Mouse (Mus musculus) regulatory T cell (primary cell): Measurements from ENCODE around the gene Tmem30b.
"Not testable (repeated sequence)": the region's sequence is repeated elsewhere in the genome, so short reads cannot be mapped to it uniquely, and the experiment has no call there.

Source experiments
- in situ Hi-C: fragments of 300-600 bp; cut with MboI, MseI; formaldehyde crosslinking; loops from one replicate; pipeline ENCODE4 v1.15.1; 2025; ENCODE audit warnings: high pct_unique_total_duplicates

The Tmem30b gene

GRCm38 (mm10) chr12:73563122-73563521 lies 16.9 kb upstream of the Tmem30b start:
- in situ Hi-C loops, result not testable (repeated sequence)

GRCm38 (mm10) chr12:73560091-73560490 lies 13.9 kb upstream of the Tmem30b start:
- in situ Hi-C loops, result no loop called here

- in situ Hi-C loops, result no loop called here
These were observed 12.5 kb upstream of the Tmem30b start for GRCm38 (mm10) chr12:73558525-73559195.

GRCm38 (mm10) chr12:73554155-73554554 lies 8.0 kb upstream of the Tmem30b start:
- in situ Hi-C loops, result no loop called here

GRCm38 (mm10) chr12:73548259-73548658 lies 2.1 kb upstream of the Tmem30b start:
- in situ Hi-C loops, result no loop called here

- in situ Hi-C loops, result no loop called here
These were observed 1.5 kb upstream of the Tmem30b start for GRCm38 (mm10) chr12:73547646-73548045.

- in situ Hi-C loops, result no loop called here
These were observed 513 bp downstream of the Tmem30b start for GRCm38 (mm10) chr12:73545672-73546085.

- in situ Hi-C loops, result no loop called here
These were observed 1.2 kb downstream of the Tmem30b start for GRCm38 (mm10) chr12:73544736-73545671.

GRCm38 (mm10) chr12:73543191-73543590 lies 3.0 kb downstream of the Tmem30b start:
- in situ Hi-C loops, result no loop called here

- in situ Hi-C loops, result no loop called here
These were observed 5.8 kb downstream of the Tmem30b start for GRCm38 (mm10) chr12:73540402-73540801.

GRCm38 (mm10) chr12:73539151-73539550 lies 7.0 kb downstream of the Tmem30b start:
- in situ Hi-C loops, result no loop called here

GRCm38 (mm10) chr12:73538139-73538508 lies 8.1 kb downstream of the Tmem30b start:
- in situ Hi-C loops, result not testable (repeated sequence)

- in situ Hi-C loops, result no loop called here
These were observed 8.6 kb downstream of the Tmem30b start for GRCm38 (mm10) chr12:73537499-73538138.

- in situ Hi-C loops, result no loop called here
These were observed 11.6 kb downstream of the Tmem30b start for GRCm38 (mm10) chr12:73534591-73534990.

GRCm38 (mm10) chr12:73531889-73532479 lies 14.2 kb downstream of the Tmem30b start:
- in situ Hi-C loops, result no loop called here

GRCm38 (mm10) chr12:73529590-73529989 lies 16.6 kb downstream of the Tmem30b start:
- in situ Hi-C loops, result no loop called here

- in situ Hi-C loops, result no loop called here
These were observed 17.1 kb downstream of the Tmem30b start for GRCm38 (mm10) chr12:73529131-73529530.

- in situ Hi-C loops, result not testable (repeated sequence)
These were observed 18.1 kb downstream of the Tmem30b start for GRCm38 (mm10) chr12:73528142-73528541.

GRCm38 (mm10) chr12:73525254-73525885 lies 20.8 kb downstream of the Tmem30b start:
- in situ Hi-C loops, result no loop called here

GRCm38 (mm10) chr12:73523066-73523465 lies 23.1 kb downstream of the Tmem30b start:
- in situ Hi-C loops, result no loop called here

- in situ Hi-C loops, result no loop called here
These were observed 24.2 kb downstream of the Tmem30b start for GRCm38 (mm10) chr12:73521944-73522343.
